Mouse (Mus musculus) WW6 (cell line): Measurements from ENCODE around the gene Catsper1.
"Not testable (repeated sequence)": the region's sequence is repeated elsewhere in the genome, so short reads cannot be mapped to it uniquely, and the experiment has no call there.

Source experiments
- DNase-seq: peaks from one replicate; pipeline ENCODE4 v3.0.0-alpha.2; 2013; ENCODE audit warnings: low read depth, low spot score

The Catsper1 gene

DNA sequence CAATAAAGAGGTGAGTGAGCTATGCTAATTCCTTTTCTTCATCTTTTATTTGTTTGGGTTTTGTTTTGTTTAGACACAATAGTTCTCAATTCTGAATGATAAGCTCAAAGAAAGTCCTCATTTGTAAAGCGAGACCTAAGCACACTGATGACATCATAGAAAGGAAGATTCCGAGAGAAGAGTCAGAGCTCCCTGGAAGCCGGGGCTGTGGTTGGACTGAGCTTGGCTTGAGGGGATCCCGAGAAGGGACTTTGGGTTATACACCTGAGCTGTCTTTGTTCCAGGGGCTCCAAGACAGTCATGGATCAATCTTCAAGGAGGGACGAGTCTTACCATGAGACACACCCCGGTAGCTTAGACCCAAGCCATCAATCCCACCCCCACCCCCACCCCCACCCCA, at the start of gene Catsper1:
TSS of gene Catsper1 (plus strand) at position 301 of the 400 bp plus-strand sequence.
- DNase-seq, result no peak

- peak; percentile 97 for DNase-seq
These were observed 40.4 kb upstream of the Catsper1 start, which contains the start of gene Sf3b2 for GRCm38 (mm10) chr19:5294972-5295735. Gene Sf3b2 (minus strand): TSS chr19:5295455.

- no peak for DNase-seq
These were observed 39.8 kb upstream of the Catsper1 start for GRCm38 (mm10) chr19:5295736-5296075.

DNA sequence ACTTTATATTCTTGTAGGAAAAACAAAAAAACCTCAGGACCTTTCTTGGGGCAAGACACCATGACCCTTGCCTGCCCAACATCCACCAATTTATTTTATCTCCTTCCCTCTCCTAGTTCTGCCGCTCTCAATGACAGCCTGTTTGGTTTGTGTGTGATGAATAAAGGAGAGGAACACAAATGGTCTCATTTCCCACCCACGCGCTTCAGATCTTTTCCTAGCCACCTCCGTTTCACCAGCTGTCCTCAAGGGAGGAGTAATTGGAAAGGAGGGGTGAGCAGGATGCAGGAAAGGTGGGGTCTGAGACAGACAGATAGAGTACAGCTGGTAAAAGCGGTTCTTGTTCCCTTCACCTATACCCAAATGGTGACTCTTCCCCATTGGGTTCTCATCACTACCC, 38.9 kb upstream of the Catsper1 start:
- DNase-seq, result no peak

DNA sequence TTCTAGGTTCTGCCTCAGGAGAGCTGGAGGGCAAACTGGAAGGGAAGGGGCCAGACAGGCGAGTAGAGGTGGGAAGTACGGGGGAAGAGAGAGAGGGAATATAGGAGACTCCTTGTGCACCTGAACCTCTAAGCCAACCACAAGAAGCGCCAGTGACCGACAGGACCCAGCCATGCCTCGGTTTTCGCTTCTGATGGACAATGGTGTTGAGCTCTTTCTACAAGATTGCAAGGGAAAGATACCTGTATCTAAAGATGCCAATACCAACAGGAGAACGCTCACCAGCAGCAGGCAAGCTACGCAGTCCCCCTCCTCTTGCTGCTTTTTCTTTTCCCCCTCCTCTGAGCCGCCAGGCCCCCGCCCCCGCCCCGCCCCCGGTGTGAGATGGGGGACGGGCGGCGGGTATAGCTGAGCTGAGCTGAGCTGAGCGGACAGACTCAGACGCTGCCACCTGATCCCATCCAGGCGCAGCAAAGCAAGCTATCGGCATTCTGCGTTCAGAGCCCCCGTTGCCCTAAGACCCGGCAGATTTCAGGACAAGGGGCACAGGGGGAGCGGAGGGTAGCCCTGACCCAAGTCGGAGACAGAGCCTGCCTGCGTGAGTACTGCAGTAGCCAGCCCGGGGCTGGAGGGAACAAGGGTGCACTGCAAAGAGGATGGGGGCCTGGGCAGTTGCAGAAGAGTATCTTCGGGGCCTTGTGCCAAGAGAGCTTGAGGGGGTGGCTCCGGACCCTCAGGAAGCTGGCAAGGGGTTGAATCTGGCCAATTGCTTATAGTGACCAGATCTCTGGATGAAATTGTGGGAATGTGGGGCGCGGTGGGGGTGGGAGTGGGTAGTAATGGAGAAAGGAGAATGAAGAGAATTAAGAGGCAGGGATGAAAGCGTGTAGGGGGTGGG, 37.4 kb upstream of the Catsper1 start, which contains the start of gene Gal3st3:
TSS of gene Gal3st3 (plus strand) at position 429 of the 898 bp plus-strand sequence.
- no peak for DNase-seq

DNA sequence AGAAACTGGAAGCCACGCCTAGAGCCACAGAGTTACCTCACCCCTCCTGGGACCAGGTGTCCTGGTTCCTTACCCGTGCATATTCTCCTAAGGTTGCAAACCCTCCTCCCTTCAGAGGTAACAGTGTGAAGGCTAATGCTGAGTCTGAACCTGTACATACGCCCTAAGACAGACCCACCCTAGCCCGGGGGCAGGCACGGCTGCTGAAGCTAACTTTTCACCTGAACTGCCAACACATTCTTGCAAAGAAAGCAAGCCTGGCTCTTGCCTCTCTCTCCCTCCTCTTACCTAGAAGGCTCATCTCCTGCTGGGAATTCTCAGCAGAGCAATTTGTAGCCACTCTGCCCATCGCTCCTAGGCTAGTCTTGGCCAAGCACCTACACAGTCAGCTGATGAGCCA, 35.0 kb upstream of the Catsper1 start:
- DNase-seq, result peak; percentile 48

DNA sequence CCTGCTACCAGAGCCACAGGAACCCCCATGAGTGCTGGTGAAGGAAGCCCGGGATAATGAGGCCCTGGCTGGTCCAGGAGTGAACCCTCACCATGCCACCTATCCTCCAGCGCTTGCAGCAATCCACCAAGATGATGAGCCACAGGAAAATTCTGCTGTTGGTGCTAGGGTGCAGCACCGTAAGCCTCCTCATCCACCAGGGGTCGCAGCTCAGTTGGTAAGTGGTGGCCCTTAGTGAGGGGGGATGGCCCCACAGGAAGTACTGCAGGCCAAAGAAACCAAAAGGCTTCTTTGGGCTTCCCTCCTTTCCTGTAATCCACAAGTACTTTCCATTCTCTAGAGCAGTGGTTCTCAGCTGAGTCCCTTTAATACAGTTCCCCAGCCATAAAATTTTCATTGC, 33.1 kb upstream of the Catsper1 start:
- DNase-seq, result peak; percentile 65

GRCm38 (mm10) chr19:5306279-5306678, 29.3 kb upstream of the Catsper1 start:
- DNase-seq, result peak; percentile 31

DNA sequence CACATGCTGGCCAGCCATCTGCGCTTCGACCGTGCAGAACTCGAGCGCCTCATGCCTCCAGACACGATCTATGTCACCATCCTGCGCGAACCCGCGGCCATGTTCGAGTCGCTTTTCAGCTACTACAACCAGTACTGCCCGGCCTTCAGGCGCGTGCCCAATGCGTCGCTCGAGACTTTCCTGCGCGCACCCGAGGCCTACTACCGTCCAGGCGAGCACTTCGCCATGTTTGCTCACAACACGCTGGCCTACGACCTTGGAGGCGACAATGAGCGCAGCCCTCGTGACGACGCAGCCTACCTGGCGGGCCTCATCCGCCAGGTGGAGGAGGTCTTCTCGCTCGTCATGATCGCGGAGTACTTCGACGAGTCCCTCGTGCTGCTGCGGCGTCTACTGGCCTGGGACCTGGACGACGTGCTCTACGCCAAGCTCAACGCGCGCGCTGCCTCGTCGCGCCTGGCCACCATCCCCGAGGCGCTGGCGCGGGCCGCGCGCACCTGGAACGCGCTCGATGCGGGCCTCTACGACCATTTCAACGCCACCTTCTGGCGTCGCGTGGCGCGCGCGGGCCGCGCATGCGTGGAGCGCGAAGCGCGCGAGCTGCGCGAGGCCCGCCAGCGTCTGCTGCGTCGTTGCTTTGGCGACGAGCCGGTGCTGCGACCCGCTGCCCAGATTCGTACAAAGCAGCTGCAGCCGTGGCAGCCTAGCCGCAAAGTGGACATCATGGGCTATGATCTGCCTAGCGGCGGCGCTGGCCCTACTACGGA, 28.4 kb upstream of the Catsper1 start:
- peak; percentile 65 for DNase-seq

DNA sequence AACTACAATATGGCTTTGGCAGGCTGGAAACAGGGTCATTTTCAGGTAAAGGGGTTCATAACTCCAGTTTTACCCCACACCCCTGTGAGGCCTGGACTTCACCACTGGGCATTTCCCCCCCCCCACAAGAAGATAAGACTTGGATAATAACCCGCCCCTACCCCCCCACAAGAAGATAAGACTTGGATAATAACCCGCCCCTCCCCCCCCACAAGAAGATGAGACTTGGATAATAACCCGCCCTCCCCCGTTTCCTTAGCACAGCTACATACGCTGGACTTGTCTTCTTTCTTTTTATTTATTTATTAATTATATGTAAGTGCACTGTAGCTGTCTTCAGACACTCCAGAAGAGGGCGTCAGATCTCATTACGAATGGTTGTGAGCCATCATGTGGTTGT, 26.5 kb upstream of the Catsper1 start:
- DNase-seq, result no peak

GRCm38 (mm10) chr19:5313189-5313588, 22.4 kb upstream of the Catsper1 start:
- DNase-seq, result no peak

DNA sequence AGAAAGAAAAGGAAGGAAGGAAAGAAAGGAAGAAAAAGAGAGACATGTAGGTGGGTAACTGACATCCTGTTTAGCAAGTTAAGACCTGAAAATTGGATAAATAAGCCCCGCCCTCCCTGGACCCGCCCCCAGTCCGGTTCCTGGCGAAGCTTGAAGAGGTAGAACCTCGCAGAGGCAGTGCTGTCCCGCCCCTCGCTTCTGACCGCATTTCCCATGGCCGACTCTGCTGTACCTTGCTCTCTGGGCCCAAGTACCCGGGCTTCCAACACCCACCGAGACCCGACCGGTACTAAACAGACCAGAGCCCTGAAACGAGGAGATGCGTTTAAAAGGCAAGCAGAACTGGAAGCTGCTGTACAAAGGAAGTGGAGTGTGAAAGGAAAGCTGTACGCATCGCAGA, 11.7 kb upstream of the Catsper1 start:
- DNase-seq, result no peak

DNA sequence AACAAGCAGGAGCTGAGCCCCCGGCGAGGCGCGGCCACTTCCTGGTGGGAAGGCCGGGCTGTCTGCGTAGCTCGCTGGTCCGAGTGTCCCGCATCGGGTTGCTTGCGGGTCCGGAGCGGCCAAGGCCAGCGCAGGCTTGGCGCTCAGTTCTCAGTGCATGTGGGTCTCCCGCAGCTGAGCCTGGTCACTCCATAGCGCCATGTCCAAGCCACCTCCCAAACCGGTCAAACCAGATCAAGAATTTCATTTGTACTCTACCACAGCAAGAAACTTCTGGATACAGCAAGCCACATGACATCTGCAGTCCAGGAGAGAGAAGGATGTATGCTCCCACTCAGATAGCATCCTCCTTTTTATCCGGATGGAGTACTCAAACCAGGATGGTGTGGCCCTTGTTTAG, 7.6 kb upstream of the Catsper1 start:
- DNase-seq, result no peak

DNA sequence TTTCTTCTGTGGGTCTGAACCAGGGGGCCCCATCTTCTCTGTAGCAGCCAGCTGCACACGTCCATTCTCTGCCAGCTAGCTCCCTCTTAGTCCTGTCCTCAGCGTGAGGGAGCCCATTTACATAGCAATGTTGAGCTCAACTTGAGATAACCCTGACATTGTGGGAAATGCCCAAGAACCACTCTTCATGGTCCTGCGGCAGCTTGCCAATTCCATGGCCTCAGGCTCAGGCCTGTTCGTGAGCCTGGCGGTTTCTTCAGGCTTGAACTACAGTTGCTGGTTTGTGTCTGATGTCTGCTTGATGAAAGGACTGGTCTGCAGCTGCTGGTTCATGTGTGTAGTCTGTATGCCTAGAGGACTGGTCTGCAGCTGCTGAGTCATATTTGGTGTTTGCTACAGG, 800 bp upstream of the Catsper1 start:
- no peak for DNase-seq

GRCm38 (mm10) chr19:5337975-5338374, 2.4 kb downstream of the Catsper1 start:
- DNase-seq, result peak; percentile 52

DNA sequence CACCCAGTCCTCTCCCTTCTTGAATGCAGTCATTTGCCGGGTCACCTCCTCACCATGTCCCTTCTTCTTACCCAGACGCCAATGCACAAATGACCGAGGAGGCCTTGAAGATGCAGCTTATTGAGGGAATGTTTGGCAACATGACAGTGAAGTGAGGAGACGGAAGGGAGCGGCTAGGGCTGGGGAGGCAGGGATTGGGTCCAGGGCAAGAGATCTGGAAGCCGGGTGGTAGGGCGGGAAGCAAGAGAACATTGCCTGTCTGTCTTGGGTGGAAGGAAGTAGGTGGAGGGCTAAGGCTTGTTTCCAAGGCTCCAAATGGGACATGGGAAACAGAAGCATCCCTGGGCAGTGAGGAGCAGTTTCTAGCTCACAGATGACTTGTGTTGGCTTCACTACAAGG, 5.8 kb downstream of the Catsper1 start:
- no peak for DNase-seq

GRCm38 (mm10) chr19:5345297-5346131, 10.0 kb downstream of the Catsper1 start:
- DNase-seq, result no peak

DNA sequence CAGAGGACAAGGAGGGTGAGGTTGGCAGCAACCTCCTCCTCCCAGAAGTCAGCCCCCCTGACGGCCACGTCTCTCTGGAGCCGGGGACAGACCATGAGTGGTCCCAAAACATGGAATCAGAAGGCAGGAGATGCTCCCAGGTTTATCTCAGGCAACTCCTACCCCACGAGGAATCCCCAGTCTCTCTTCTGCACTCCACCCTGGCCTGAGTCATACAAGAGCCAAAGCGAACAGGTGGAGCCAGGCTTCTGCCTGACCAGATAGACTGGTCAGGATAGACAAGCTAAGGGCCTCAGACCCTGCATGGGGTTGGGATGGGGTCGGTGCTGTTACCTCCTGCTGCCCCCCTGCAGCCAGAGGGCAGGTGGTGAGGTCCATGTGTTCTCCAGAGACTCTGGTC, 12.5 kb downstream of the Catsper1 start:
- DNase-seq, result no peak

GRCm38 (mm10) chr19:5348526-5349501, 13.3 kb downstream of the Catsper1 start:
- DNase-seq, result no peak

DNA sequence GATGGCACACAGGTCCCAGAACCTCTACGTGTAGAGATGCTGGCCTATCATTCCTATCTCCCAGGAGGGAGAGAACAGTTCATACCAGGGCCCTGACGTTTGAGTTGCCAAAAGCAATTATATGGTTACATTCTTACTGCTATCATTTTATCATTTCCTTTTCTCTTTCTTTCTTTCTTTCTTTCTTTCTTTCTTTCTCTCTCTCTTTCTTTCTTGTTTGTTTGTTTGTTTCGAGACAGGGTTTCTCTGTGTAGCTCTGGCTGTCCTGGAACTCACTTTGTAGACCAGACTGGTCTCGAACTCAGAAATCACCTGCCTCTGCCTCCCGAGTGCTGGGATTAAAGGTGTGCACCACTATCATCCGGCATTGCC, 13.9 kb downstream of the Catsper1 start, which contains the start of gene Cst6:
TSS of gene Cst6 (minus strand) at position 73 of the 372 bp plus-strand sequence.
- DNase-seq, result not testable (repeated sequence)
